Mouse (Mus musculus): Measurements from ENCODE around the gene Emp1. TPM values are rescaled to one million over a fixed set of nuclear protein-coding genes. Genes with fewer than 3 reads are reported as not detected.

Emp1 gene
- polyA plus RNA-seq, 1 experiment from 2014 or later, result 17.2 TPM

- no peak overlapping the region for H3K9ac ChIP-seq (ENCODE audit: low read length)
- peaks cover 34% of the 10 kb centered on the region for H3K36me3 ChIP-seq (ENCODE audit: control insufficient read depth, insufficient read depth, low read length)
- ATAC-seq (ENCODE audit: insufficient number of reproducible peaks, insufficient read depth, low FRiP score, low read depth), result no peak
- WGBS, result 70% methylated on average over 5 of the region's 5 CpGs
- no peak overlapping the region for H3K4me3 ChIP-seq (ENCODE audit: control insufficient read depth in 1 of 2, insufficient read depth in 1 of 2, low read depth in 1 of 2, low read length in 2 of 2)
- H3K27me3 ChIP-seq (ENCODE audit: control insufficient read depth, insufficient read depth, low read length), result no peaks in the 10 kb centered on the region
- H3K4me1 ChIP-seq (ENCODE audit: control insufficient read depth in 2 of 2, insufficient read depth in 2 of 2, low read length in 2 of 2), result no peaks in the 10 kb centered on the region
- H3K4me2 ChIP-seq (ENCODE audit: low read length), result no peak overlapping the region
- no peak overlapping the region for H3K27ac ChIP-seq (replicated peaks in 1 of 2; ENCODE audit: control insufficient read depth in 1 of 2, insufficient read depth in 1 of 2, low read depth in 2 of 2, low read length in 2 of 2)
- H3K9me3 ChIP-seq (ENCODE audit: control insufficient read depth, low read length), result no peaks in the 10 kb centered on the region
Observed at GRCm38 (mm10) chr6:135375818-135376217, 13.5 kb downstream of the Emp1 start.

DNA sequence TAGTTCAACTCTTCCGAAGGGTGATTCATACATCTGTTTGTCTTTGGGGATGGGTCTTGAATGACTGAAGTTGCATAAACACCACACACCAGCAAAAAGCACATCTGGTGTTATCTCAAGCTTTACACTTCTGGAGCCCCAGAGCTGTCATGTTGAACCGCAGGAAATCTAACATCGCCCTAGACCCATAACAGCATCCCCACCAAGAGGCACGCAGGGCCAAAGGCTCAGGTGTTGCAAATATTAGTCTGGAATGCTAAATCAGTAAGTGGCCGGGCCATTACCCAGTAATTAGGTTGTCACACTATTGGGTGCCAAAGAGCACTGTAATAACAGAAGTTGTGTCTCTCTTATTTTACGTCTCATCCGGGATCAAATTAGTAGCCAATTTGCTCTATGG is 13.9 kb downstream of the Emp1 start:
- Histone ChIP-seq H3K27ac (replicated peaks in 1 of 2; ENCODE audit: control insufficient read depth in 1 of 2, insufficient read depth in 1 of 2, low read depth in 2 of 2, low read length in 2 of 2) (no peak overlapping the region), H3K9ac (ENCODE audit: low read length) (no peak overlapping the region), H3K27me3 (ENCODE audit: control insufficient read depth, insufficient read depth, low read length) (no peaks in the 10 kb centered on the region), H3K4me2 (ENCODE audit: low read length) (no peak overlapping the region), H3K4me3 (ENCODE audit: control insufficient read depth in 1 of 2, insufficient read depth in 1 of 2, low read depth in 1 of 2, low read length in 2 of 2) (no peak overlapping the region), H3K4me1 (ENCODE audit: control insufficient read depth in 2 of 2, insufficient read depth in 2 of 2, low read length in 2 of 2) (no peaks in the 10 kb centered on the region), H3K9me3 (ENCODE audit: control insufficient read depth, low read length) (no peaks in the 10 kb centered on the region), H3K36me3 (ENCODE audit: control insufficient read depth, insufficient read depth, low read length) (peaks cover 36% of the 10 kb centered on the region)
- 71% methylated on average over 7 of the region's 7 CpGs for WGBS
- ATAC-seq (ENCODE audit: insufficient number of reproducible peaks, insufficient read depth, low FRiP score, low read depth), result no peak

- WGBS, result 24% methylated on average over 16 of the region's 16 CpGs
- no peaks in the 10 kb centered on the region for H3K9me3 ChIP-seq (ENCODE audit: control insufficient read depth, low read length)
- no peaks in the 10 kb centered on the region for H3K4me1 ChIP-seq (ENCODE audit: control insufficient read depth in 2 of 2, insufficient read depth in 2 of 2, low read length in 2 of 2)
- ATAC-seq (ENCODE audit: insufficient number of reproducible peaks, insufficient read depth, low FRiP score, low read depth), result no peak
- H3K4me2 ChIP-seq (ENCODE audit: low read length), result peak overlapping the region; percentile 61
- H3K27me3 ChIP-seq (ENCODE audit: control insufficient read depth, insufficient read depth, low read length), result no peaks in the 10 kb centered on the region
- peaks cover 46% of the 10 kb centered on the region for H3K36me3 ChIP-seq (ENCODE audit: control insufficient read depth, insufficient read depth, low read length)
- no peak overlapping the region for H3K27ac ChIP-seq (replicated peaks in 1 of 2; ENCODE audit: control insufficient read depth in 1 of 2, insufficient read depth in 1 of 2, low read depth in 2 of 2, low read length in 2 of 2)
- H3K4me3 ChIP-seq (ENCODE audit: control insufficient read depth in 1 of 2, insufficient read depth in 1 of 2, low read depth in 1 of 2, low read length in 2 of 2), result peak overlapping the region in 1 of 2 experiments; percentile 29; a peak in 2 of 4 replicates
- no peak overlapping the region for H3K9ac ChIP-seq (ENCODE audit: low read length)
Observed at GRCm38 (mm10) chr6:135377583-135378319, 15.4 kb downstream of the Emp1 start.

DNA sequence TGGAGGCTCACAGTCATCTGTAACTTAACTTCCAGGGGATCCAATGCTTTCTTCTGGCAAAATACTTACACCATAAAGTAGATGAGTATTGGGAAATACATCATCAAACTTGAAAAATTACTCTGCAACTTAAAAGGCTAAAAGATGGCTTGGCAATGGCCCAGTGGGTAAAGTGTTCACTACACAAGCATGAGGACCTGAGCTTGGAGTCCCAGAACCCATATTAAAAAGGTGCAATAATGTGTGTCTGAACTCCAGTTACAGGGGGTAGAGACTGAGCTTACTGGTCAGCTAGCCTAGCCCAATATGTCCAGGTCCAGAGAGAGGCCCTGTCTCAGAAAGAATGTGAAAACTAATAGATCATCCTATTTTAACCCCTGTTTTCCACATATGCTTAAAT is 21.6 kb downstream of the Emp1 start:
- ATAC-seq (ENCODE audit: insufficient number of reproducible peaks, insufficient read depth, low FRiP score, low read depth), result no peak
- H3K9ac ChIP-seq (ENCODE audit: low read length), result no peak overlapping the region
- no peaks in the 10 kb centered on the region for H3K4me1 ChIP-seq (ENCODE audit: control insufficient read depth in 2 of 2, insufficient read depth in 2 of 2, low read length in 2 of 2)
- H3K27ac ChIP-seq (replicated peaks in 1 of 2; ENCODE audit: control insufficient read depth in 1 of 2, insufficient read depth in 1 of 2, low read depth in 2 of 2, low read length in 2 of 2), result no peak overlapping the region
- no peak overlapping the region for H3K4me3 ChIP-seq (ENCODE audit: control insufficient read depth in 1 of 2, insufficient read depth in 1 of 2, low read depth in 1 of 2, low read length in 2 of 2)
- H3K4me2 ChIP-seq (ENCODE audit: low read length), result no peak overlapping the region
- no peaks in the 10 kb centered on the region for H3K27me3 ChIP-seq (ENCODE audit: control insufficient read depth, insufficient read depth, low read length)
- no peaks in the 10 kb centered on the region for H3K9me3 ChIP-seq (ENCODE audit: control insufficient read depth, low read length)
- peaks cover 35% of the 10 kb centered on the region for H3K36me3 ChIP-seq (ENCODE audit: control insufficient read depth, insufficient read depth, low read length)

DNA sequence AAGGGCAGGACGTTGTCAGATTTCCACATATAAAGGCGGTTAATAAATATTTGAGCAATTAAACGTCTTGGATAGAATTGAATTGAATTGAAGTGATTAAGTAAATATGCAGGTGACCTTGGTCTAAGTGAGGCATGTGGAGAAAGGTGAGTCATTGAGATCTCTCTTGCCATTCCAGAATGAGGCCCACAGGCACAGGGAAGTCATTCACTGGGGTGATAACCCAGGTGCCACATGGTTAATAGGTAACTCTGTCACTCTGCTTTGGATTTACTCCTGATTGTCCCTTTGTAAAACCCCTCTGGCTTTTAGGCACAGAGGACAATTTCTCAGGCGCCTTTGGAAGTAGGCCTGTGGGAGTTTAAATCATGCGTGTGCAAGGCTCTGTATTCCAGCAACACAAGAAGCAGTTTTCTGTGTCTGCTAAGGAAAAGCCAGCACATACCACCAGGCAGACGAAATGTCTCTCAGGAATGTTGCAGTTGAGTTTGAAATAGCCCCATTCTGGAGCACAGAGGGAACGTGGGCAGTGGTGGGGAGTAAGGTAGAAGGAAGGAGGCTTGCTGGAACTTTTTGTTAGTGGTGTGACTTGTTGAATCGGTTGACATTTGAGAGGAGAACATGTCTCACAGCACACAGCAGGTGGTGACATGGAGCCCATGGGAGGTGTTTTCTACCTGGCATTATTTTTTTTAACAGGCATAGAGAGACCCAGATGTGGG is 23.6 kb downstream of the Emp1 start:
- no peak for ATAC-seq (ENCODE audit: insufficient number of reproducible peaks, insufficient read depth, low FRiP score, low read depth)

GRCm38 (mm10) chr6:135387653-135388052 is 25.3 kb downstream of the Emp1 start:
- Histone ChIP-seq H3K9ac (ENCODE audit: low read length) (no peak overlapping the region), H3K4me3 (ENCODE audit: control insufficient read depth in 1 of 2, insufficient read depth in 1 of 2, low read depth in 1 of 2, low read length in 2 of 2) (no peak overlapping the region), H3K9me3 (ENCODE audit: control insufficient read depth, low read length) (no peaks in the 10 kb centered on the region), H3K36me3 (ENCODE audit: control insufficient read depth, insufficient read depth, low read length) (no peaks in the 10 kb centered on the region), H3K27ac (replicated peaks in 1 of 2; ENCODE audit: control insufficient read depth in 1 of 2, insufficient read depth in 1 of 2, low read depth in 2 of 2, low read length in 2 of 2) (no peak overlapping the region), H3K27me3 (ENCODE audit: control insufficient read depth, insufficient read depth, low read length) (no peaks in the 10 kb centered on the region), H3K4me2 (ENCODE audit: low read length) (no peak overlapping the region), H3K4me1 (ENCODE audit: control insufficient read depth in 2 of 2, insufficient read depth in 2 of 2, low read length in 2 of 2) (no peaks in the 10 kb centered on the region)
- 89% methylated on average over 1 of the region's 1 CpGs for WGBS
- no peak for ATAC-seq (ENCODE audit: insufficient number of reproducible peaks, insufficient read depth, low FRiP score, low read depth)

More for the DNA sequence above, 23.6 kb downstream of the Emp1 start:
- H3K4me2 ChIP-seq (ENCODE audit: low read length), result no peak overlapping the region
- no peaks in the 10 kb centered on the region for H3K27me3 ChIP-seq (ENCODE audit: control insufficient read depth, insufficient read depth, low read length)
- H3K27ac ChIP-seq (replicated peaks in 1 of 2; ENCODE audit: control insufficient read depth in 1 of 2, insufficient read depth in 1 of 2, low read depth in 2 of 2, low read length in 2 of 2), result no peak overlapping the region
- H3K9me3 ChIP-seq (ENCODE audit: control insufficient read depth, low read length), result no peaks in the 10 kb centered on the region
- H3K9ac ChIP-seq (ENCODE audit: low read length), result no peak overlapping the region
- WGBS, result 60% methylated on average over 8 of the region's 8 CpGs
- no peak overlapping the region for H3K4me3 ChIP-seq (ENCODE audit: control insufficient read depth in 1 of 2, insufficient read depth in 1 of 2, low read depth in 1 of 2, low read length in 2 of 2)
- peaks cover 15% of the 10 kb centered on the region for H3K36me3 ChIP-seq (ENCODE audit: control insufficient read depth, insufficient read depth, low read length)
- no peaks in the 10 kb centered on the region for H3K4me1 ChIP-seq (ENCODE audit: control insufficient read depth in 2 of 2, insufficient read depth in 2 of 2, low read length in 2 of 2)

DNA sequence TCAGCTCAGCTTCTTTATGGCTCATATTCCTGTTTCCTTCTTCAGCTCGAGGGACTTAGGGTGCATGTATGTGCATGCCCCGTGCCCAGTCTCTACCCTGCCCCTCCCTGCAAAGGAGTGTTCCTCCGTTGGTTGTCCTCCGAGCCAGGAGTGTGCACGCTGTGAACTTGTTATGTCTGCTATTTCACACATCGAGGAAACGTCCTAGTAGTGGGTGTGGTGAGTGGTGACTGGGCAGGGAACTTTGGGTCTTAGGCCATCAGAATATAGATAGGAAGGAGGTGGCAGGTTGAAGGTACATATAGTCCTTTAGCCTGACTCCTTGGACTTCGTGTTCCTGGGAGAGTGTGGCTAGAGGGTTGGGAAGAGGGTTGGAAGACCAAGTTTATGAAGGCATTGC is 26.4 kb downstream of the Emp1 start:
- no peak overlapping the region for H3K4me2 ChIP-seq (ENCODE audit: low read length)
- H3K9me3 ChIP-seq (ENCODE audit: control insufficient read depth, low read length), result no peaks in the 10 kb centered on the region
- 74% methylated on average over 8 of the region's 8 CpGs for WGBS
- H3K36me3 ChIP-seq (ENCODE audit: control insufficient read depth, insufficient read depth, low read length), result no peaks in the 10 kb centered on the region
- no peak for ATAC-seq (ENCODE audit: insufficient number of reproducible peaks, insufficient read depth, low FRiP score, low read depth)
- no peak overlapping the region for H3K27ac ChIP-seq (replicated peaks in 1 of 2; ENCODE audit: control insufficient read depth in 1 of 2, insufficient read depth in 1 of 2, low read depth in 2 of 2, low read length in 2 of 2)
- no peak overlapping the region for H3K4me3 ChIP-seq (ENCODE audit: control insufficient read depth in 1 of 2, insufficient read depth in 1 of 2, low read depth in 1 of 2, low read length in 2 of 2)
- H3K4me1 ChIP-seq (ENCODE audit: control insufficient read depth in 2 of 2, insufficient read depth in 2 of 2, low read length in 2 of 2), result no peaks in the 10 kb centered on the region
- H3K27me3 ChIP-seq (ENCODE audit: control insufficient read depth, insufficient read depth, low read length), result no peaks in the 10 kb centered on the region
- H3K9ac ChIP-seq (ENCODE audit: low read length), result no peak overlapping the region
